In genomic region chr15:85768991-85769390, GRCm38 (mm10) we compare ENCODE assay signal across 28 mouse cellular contexts. TPM values are rescaled to one million over a fixed set of nuclear protein-coding genes. Genes with fewer than 3 reads are reported as not detected.
"Had no signal": no experiment of that assay in that cellular context is flagged by ENCODE, and none has a peak within 500 bp of the region (broad histone marks: within the 10 kb centered on the region; RNA-seq: fewer than 3 reads in every experiment).

No protein-coding gene starts in this region.

- H3K4me2 ChIP-seq: heart, embryonic 12.5 days; hindbrain, embryonic 12.5 days; hindbrain, embryonic 14.5 days; kidney, embryonic 15.5 days; limb, embryonic 13.5 days; limb, embryonic 15.5 days; liver, embryonic 13.5 days; liver, embryonic 15.5 days had no signal

- H3K9ac ChIP-seq: forebrain, postnatal 0 days; heart, embryonic 12.5 days; hindbrain, embryonic 12.5 days; hindbrain, embryonic 14.5 days; kidney, embryonic 15.5 days; limb, embryonic 13.5 days; limb, embryonic 15.5 days; liver, embryonic 13.5 days; liver, embryonic 15.5 days had no signal

- H3K4me3 ChIP-seq: heart, adult 2 months; heart, embryonic 10.5 days; heart, embryonic 12.5 days; hindbrain, embryonic 10.5 days; hindbrain, embryonic 12.5 days; kidney, embryonic 15.5 days; layer of hippocampus, adult 2 months; limb, embryonic 13.5 days; limb, embryonic 15.5 days; liver, embryonic 13.5 days; liver, embryonic 15.5 days had no signal

- ATAC-seq: forebrain, postnatal 0 days; hindbrain, embryonic 16.5 days; inflammation-experienced regulatory T-cells, adult 6 months had no signal

- H3K27me3 ChIP-seq: hindbrain, embryonic 12.5 days; kidney, embryonic 15.5 days; limb, embryonic 15.5 days; liver, embryonic 13.5 days; liver, embryonic 15.5 days had no signal

- H3K27ac ChIP-seq: heart, adult 2 months; heart, embryonic 10.5 days; hindbrain, embryonic 10.5 days; hindbrain, embryonic 12.5 days; hindbrain, embryonic 14.5 days; kidney, embryonic 15.5 days; kidney, postnatal 0 days; layer of hippocampus, adult 2 months; limb, embryonic 13.5 days; limb, embryonic 15.5 days; liver, embryonic 13.5 days; liver, embryonic 15.5 days had no signal

- H3K4me1 ChIP-seq: heart, embryonic 10.5 days; heart, embryonic 12.5 days; hindbrain, embryonic 10.5 days; hindbrain, embryonic 12.5 days; kidney, embryonic 15.5 days; limb, embryonic 13.5 days; limb, embryonic 15.5 days; liver, embryonic 15.5 days had no signal

- H3K36me3 ChIP-seq: heart, embryonic 10.5 days; heart, embryonic 12.5 days; hindbrain, embryonic 10.5 days; hindbrain, embryonic 12.5 days; kidney, embryonic 15.5 days; limb, embryonic 13.5 days; limb, embryonic 15.5 days; liver, embryonic 13.5 days; liver, embryonic 15.5 days had no signal

- H3K9me3 ChIP-seq: heart, embryonic 10.5 days; heart, embryonic 12.5 days; hindbrain, embryonic 10.5 days; hindbrain, embryonic 12.5 days; kidney, embryonic 15.5 days; limb, embryonic 13.5 days; limb, embryonic 15.5 days; liver, embryonic 13.5 days; liver, embryonic 15.5 days had no signal

- DNase-seq: forebrain, postnatal 0 days; gastrocnemius, postnatal 14 days; heart, adult 2 months; heart, postnatal 10 days; heart, postnatal 4 days; kidney, adult 11 months; kidney, adult 2 months; kidney, adult 9 months; kidney, postnatal 14 days; kidney, postnatal 36 days; layer of hippocampus, adult 9-11 months; layer of hippocampus, postnatal 36 days; left cerebral cortex, postnatal 4 days; liver, embryonic 13.5 days had no signal

RNA-seq across cellular contexts. Expression of gene Ppara, which starts 34.2 kb away (rescaled TPM):
- total RNA-seq: granulocyte monocyte progenitor cell, adult 5-6 weeks had no signal
- polyA plus RNA-seq: inflammation-experienced regulatory T-cells, adult 6 months had no signal

RNA-seq across cellular contexts. Expression of gene Pkdrej, which starts 52.5 kb away (rescaled TPM):
- total RNA-seq: granulocyte monocyte progenitor cell, adult 5-6 weeks had no signal
- polyA plus RNA-seq: hindbrain, embryonic 10.5 days; hindbrain, embryonic 12.5 days; inflammation-experienced regulatory T-cells, adult 6 months had no signal
